Mouse (Mus musculus) megakaryocyte-erythroid progenitor cell, adult 5-6 weeks (primary cell): ENCODE results near the gene Tomm22. TPM values are rescaled to one million over a fixed set of nuclear protein-coding genes. Genes with fewer than 3 reads are reported as not detected.
"Not testable (repeated sequence)": the region's sequence is repeated elsewhere in the genome, so short reads cannot be mapped to it uniquely, and the experiment has no call there.

ENCODE experiments used
- ATAC-seq: replicated peaks from 2 replicates; pipeline ENCODE4 v1.8.0; 2016; ENCODE audit warnings: mild to moderate bottlenecking, inconsistent platforms; ENCODE audit not compliant: severe bottlenecking, poor library complexity, low FRiP score, low TSS enrichment
- total RNA-seq, 2 experiments: library from RNA; stranded (forward) in 1 of 2; stranded (reverse) in 1 of 2; fragments of 200-1000, 215-1000 nt in 1 of 2; fragments of >200 nt in 1 of 2; fragmentation: Nextera tagmentation in 1 of 2; gene quantifications; 2 replicates each; pipeline ENCODE4 v1.2.3; 2014 to 2017

Gene Tomm22
- total RNA-seq (2014; fragmentation: Nextera tagmentation), result 195 and 205 TPM in 2 replicates
- total RNA-seq (2017), result 85.4 and 108 TPM in 2 replicates

DNA sequence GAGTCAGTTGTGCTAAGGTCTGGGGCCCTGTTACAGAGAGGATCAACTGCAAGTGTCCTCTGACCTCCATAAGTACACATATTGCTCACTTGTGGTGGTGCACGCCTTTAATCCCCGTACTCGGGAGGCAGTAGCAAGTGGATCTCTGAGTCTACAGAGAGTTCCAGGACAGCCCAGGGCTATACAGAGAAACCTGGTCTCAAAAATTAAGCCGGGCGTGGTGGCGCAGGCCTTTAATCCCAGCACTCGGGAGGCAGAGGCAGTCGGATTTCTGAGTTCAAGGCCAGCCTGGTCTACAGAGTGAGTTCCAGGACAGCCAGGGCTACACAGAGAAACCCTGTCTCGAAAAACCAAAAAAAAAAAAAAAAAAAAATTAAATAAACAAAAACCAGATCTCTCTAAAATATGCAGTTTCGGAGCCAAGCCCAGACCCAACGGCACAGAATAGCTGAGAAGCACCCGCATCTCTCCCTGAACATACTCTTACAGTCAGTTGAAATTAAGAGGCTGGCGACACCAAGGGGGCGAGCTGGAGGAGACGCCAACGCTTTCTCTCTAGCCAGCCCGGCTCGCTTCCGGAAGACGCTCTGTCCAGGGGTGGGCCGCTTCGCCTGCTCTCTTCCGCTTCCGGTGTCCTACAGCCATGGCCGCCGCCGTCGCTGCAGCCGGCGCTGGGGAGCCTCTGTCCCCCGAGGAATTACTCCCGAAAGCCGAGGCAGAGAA, at the start of gene Tomm22:
Tomm22 (plus strand) TSS at position 613 of the 723 bp plus-strand sequence.
- peak; percentile 94 for ATAC-seq

DNA sequence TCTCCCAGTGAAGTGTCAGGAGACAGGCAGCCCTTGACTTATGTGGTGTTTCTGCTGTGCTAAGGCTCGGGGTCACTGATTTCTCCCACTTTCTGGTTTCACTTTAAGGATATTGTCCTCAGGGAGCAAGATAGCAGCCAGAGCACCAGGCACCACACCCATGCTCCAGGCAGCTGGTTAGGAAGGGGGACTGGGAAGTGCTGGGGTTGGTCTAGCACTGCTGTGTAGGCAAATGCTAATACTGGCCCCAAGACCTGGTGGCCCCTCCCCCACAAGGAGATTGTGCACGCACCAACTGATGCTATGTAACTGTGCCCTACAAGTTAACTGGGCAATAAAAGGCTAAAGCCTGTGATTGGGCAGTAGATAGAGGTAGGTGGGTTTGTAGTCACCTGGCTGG, 40.2 kb upstream of the Tomm22 start:
- ATAC-seq, result no peak

- no peak for ATAC-seq
Measured at GRCm38 (mm10) chr15:79641135-79641817, 29.4 kb upstream of the Tomm22 start.

DNA sequence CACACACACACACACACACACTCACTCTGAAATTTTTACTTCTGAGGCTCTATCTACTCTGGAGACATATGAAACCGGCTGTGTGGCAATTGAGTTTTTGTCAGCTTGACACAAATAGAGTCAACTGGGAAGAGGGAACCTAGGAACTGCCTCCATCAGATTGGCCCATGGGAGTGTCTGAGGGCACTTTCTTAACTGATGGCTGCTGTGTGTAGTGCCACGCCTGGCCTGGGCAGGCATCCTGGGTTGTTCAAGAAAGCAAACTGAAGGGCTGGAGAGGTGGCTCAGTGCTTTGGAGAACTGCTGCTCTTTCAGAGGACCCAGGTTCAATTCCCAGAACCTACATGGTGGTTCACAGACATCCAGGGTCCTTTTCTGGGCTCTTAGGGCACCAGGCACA, 25.2 kb upstream of the Tomm22 start:
- ATAC-seq, result peak; percentile 68

DNA sequence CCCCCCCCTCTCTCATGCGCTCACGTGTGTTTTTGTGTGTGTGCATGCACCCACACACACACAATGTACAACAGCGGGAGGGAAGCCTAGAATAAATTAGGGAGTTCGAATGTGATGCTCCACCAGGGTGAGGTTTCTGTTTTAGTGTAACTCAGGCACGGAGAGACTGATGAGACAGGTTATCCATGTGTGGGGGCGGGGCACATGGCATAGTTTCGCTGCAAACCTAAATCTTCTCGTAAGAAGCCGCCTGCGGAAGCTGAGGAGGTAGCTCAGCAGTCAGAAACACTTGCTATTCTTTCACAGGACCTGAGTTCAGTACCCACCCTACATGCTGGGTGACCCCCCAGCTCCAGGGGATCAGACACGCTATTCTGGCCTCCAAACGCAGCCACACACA, 22.5 kb upstream of the Tomm22 start:
- ATAC-seq, result no peak

- 0 out of 2 replicates have a peak, but pooled peaks have one; percentile 41 for ATAC-seq
Measured at GRCm38 (mm10) chr15:79650569-79650968, 20.1 kb upstream of the Tomm22 start.

- ATAC-seq, result no peak
Measured at GRCm38 (mm10) chr15:79651481-79651880, 19.2 kb upstream of the Tomm22 start.

DNA sequence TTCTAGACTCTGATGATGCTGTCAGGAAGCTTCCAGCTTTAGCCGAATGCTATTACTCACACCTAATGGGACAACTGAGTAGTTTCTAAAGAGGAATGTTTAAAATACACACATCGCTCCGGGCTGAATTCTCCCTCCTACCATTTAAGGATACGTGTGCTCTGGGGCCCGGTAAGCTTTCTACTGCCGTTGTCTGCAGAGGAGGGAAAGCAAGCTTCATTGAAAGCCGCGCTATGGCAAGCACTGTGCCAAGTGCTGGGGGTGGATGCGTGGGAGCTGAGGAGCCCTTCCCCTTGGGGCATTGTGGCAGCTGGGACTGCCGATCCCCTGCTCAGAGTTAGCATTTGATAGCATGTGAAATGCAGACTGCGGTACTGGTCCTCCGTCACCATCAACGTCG, 14.2 kb upstream of the Tomm22 start:
- no peak for ATAC-seq

DNA sequence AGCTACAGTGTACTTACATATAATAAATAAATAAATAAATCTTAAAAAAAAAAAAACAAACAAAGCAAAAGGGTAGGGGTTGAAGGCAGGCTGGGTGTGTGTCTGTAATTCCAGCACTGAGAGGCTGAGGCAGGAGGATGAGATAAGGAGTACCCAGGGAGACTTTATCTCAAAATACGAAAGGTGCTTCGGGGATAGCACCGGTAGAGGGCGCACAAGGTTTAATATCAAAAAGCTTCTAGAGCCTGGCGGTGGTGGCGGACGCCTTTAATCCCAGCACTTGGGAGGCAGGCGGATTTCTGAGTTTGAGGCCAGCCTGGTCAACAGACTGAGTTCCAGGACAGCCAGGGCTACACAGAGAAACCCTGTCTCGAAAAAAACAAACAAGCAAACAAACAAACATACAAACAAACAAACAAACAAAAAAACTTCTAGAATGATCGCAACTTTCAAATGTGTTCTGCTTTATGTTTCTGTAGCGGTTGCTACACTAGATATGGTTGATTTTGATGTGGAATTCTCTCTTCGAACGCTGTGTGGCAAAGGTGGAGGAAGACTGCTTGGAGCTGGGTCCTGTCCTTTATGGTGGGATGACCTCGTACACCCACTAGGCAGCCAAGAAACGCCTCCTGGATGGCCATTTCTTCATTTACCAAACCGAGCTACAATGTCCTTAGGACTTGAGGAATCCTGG, 12.7 kb upstream of the Tomm22 start:
- ATAC-seq, result peak; percentile 62

GRCm38 (mm10) chr15:79658531-79659375, 11.9 kb upstream of the Tomm22 start, which contains the start of the genes Fam227a and Cby1:
Gene Fam227a, minus strand, starts transcription at chr15:79658956.
Gene Cby1, plus strand, starts transcription at chr15:79659199.
- peak; percentile 89 for ATAC-seq

DNA sequence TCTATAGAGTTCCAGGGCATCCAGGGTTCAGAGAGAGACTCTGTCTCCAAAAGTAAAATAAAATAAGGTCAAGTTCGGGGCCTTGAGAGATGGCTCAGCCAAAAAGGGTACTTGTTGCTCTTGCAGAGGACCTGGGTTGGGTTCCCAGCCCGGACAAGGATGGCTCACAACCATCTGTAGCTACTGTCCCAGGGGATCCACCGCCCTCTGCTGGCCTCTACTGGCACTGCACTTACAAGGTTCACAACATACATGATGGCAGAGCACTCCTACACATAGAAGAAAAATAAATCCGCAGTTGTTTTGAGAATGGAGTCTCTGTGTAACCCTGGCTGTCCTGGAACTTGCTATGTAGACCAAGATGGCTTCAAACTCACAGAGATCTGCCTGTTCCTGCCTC, 8.8 kb upstream of the Tomm22 start:
- no peak for ATAC-seq

GRCm38 (mm10) chr15:79664666-79665065, 6.0 kb upstream of the Tomm22 start:
- no peak for ATAC-seq

DNA sequence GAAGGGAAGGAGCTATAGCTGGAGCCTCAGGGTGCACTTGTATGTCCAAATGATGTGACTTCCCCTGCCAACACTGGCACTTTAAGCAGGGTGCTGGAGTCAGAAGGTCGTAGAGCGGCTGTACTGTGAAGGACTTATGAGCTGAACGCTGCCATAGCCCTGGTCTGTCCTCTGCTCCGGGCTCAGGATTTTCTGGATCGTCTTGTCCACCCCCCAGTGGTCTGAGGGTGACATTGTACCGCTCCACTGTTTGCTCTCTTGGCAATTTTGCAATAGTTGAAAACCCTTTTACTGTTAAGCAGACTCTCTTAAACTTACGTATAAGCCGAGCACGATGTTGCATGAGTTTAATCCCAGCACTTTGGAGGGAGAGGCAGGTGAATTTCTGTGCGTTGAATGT, 1.5 kb upstream of the Tomm22 start:
- ATAC-seq, result no peak

DNA sequence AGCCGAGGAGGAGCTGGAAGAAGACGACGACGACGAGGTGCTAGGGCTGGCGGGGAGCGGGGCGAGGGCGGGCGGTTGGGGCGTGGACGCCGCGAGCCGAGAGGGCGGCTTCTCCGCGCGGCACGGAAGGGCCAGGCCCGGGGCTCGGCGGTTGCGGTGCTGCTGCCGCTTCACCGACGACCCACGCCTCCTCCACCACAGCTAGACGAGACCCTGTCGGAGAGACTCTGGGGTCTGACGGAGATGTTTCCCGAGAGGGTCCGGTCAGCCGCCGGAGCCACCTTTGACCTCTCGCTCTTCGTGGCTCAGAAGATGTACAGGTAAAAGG, 275 bp downstream of the Tomm22 start:
- ATAC-seq, result no peak

- ATAC-seq, result not testable (repeated sequence)
Measured at GRCm38 (mm10) chr15:79671828-79672348, 1.2 kb downstream of the Tomm22 start.

GRCm38 (mm10) chr15:79677936-79678335, 7.3 kb downstream of the Tomm22 start:
- no peak for ATAC-seq

DNA sequence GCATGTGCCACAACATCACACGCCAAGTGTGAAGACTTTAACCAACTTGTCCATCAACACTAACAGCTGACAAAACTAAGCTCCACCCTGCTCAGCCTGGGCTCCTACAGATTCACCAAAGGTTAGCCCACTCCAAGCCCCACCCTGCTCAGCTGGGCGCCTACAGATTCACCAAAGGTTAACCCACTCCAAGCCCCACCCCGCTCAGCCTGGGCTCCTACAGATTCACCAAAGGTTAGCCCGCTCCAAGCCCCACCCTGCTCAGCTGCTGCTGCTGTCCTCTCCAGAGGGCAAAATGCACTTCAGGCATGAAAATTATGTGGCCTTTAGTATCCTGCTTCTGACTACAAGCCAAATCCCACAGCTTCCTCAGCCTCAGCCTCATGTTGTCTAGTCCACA, 11.3 kb downstream of the Tomm22 start:
- ATAC-seq, result 0 out of 2 replicates have a peak, but pooled peaks have one; percentile 11

DNA sequence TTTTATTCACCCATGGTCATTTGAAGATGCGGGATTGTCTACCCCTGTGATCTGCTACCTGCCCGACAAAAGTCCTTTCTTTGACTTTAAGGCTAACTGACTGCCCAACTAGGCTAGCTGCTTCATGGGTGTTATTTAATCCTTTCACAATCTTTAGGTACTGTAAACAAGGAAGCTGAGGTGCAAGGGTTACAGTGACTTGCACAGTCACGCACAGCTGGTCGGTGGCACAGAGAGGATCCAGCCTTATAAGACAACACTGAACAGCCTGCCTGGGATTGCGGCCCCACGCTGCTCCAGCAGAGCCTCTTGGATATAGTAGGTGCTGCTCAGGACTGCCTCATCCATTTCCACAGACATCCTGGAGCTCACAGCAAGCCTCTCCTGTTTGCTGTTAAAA, 12.5 kb downstream of the Tomm22 start:
- ATAC-seq, result no peak

DNA sequence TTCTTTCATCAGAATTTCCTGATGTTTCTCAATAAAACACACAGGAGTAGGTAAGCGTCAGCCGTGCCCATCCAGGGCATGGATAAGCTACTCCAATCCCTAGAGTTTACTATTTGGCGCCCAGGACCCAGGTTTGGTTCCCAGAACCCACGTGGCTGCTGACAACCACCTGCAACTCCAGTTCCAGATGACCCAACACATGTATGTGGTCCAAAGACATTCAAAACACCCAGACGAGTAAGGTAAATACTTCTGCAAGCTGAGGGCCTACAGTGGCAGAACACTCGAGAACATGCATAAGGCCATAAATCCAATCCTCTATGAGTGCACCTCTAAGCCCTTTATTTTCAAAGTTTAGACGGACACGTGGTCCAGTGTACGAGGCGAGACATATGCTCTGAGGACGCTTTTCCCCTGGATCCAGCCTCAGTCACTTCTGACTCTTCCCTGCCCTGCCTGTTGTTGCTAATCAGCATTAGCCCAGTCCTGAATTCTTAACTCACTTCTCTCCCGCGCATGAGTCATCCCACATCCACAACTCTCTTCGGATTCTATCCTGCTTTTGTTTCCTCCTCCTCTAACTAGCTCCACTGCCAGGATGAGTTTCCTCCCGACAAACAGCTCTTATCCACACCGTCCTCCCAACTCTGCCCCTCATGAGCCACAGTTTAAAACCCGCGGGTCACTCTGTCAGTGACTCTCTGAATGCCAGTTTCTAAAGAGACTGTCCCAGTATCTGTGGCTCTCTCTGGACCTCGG, 13.2 kb downstream of the Tomm22 start:
- no peak for ATAC-seq
